Mouse (Mus musculus): ENCODE measurements at regions not wholly inside any gene's neighbourhood (a gene's known extent, or its start where the extent isn't known, plus 50 kb on each side); places are given as distances from the start of the nearest gene placed in this dataset.

GRCm38 (mm10) chr9:35336701-35337055 is 69.0 kb downstream of the Rpusd4 start:
- WGBS, result 75% methylated on average over 5 of the region's 5 CpGs
- ATAC-seq (replicated peaks; ENCODE audit: low FRiP score) (no peak), DNase-seq (ENCODE audit: low spot score) (no peak)
- H3K9me3 ChIP-seq (ENCODE audit: control insufficient read depth, low read length), result no peaks in the 10 kb centered on the region
- H3K36me3 ChIP-seq (ENCODE audit: control insufficient read depth, insufficient read depth, low read length), result no peaks in the 10 kb centered on the region
- peaks cover 14% of the 10 kb centered on the region for H3K4me1 ChIP-seq (replicated peaks; ENCODE audit: control insufficient read depth, insufficient read depth, low read length)
- no peak overlapping the region for H3K4me2 ChIP-seq (ENCODE audit: low read depth, low read length, severe bottlenecking)
- H3K4me3 ChIP-seq (ENCODE audit: low read depth, low read length), result no peak overlapping the region
- peaks cover 24% of the 10 kb centered on the region; the same call in 1 of the 2 replicates for H3K27me3 ChIP-seq (ENCODE audit: control insufficient read depth, insufficient read depth, low read length)
- no peak overlapping the region for H3K9ac ChIP-seq (ENCODE audit: low read length)
- no peak overlapping the region for H3K27ac ChIP-seq (ENCODE audit: low read depth, low read length)

- Histone ChIP-seq H3K27ac (ENCODE audit: low read depth, low read length) (no peak overlapping the region), H3K4me1 (replicated peaks; ENCODE audit: control insufficient read depth, insufficient read depth, low read length) (peaks cover 12% of the 10 kb centered on the region), H3K9me3 (ENCODE audit: control insufficient read depth, low read length) (no peaks in the 10 kb centered on the region), H3K4me3 (ENCODE audit: low read depth, low read length) (no peak overlapping the region), H3K36me3 (ENCODE audit: control insufficient read depth, insufficient read depth, low read length) (no peaks in the 10 kb centered on the region), H3K4me2 (ENCODE audit: low read depth, low read length, severe bottlenecking) (no peak overlapping the region), H3K9ac (ENCODE audit: low read length) (no peak overlapping the region), H3K27me3 (ENCODE audit: control insufficient read depth, insufficient read depth, low read length) (peaks cover 15% of the 10 kb centered on the region; the same call in 1 of the 2 replicates)
- no peak for ATAC-seq (replicated peaks; ENCODE audit: low FRiP score)
- 86% methylated on average over 5 of the region's 5 CpGs for WGBS
- DNase-seq (ENCODE audit: low spot score), result no peak
These were observed 71.2 kb downstream of the Rpusd4 start for GRCm38 (mm10) chr9:35338858-35339257.

GRCm38 (mm10) chr9:35339492-35340262 is 72.0 kb downstream of the Rpusd4 start:
- H3K4me3 ChIP-seq (ENCODE audit: low read depth, low read length), result no peak overlapping the region
- H3K36me3 ChIP-seq (ENCODE audit: control insufficient read depth, insufficient read depth, low read length), result no peaks in the 10 kb centered on the region
- H3K27me3 ChIP-seq (ENCODE audit: control insufficient read depth, insufficient read depth, low read length), result peaks cover 11% of the 10 kb centered on the region; the same call in 1 of the 2 replicates
- no peak overlapping the region for H3K27ac ChIP-seq (ENCODE audit: low read depth, low read length)
- no peak overlapping the region for H3K4me2 ChIP-seq (ENCODE audit: low read depth, low read length, severe bottlenecking)
- no peak overlapping the region for H3K9ac ChIP-seq (ENCODE audit: low read length)
- no peaks in the 10 kb centered on the region for H3K9me3 ChIP-seq (ENCODE audit: control insufficient read depth, low read length)
- ATAC-seq (replicated peaks; ENCODE audit: low FRiP score), result no peak
- peaks cover 12% of the 10 kb centered on the region for H3K4me1 ChIP-seq (replicated peaks; ENCODE audit: control insufficient read depth, insufficient read depth, low read length)
- peak; percentile 48 for DNase-seq (ENCODE audit: low spot score)
- WGBS, result 80% methylated on average over 10 of the region's 10 CpGs

- DNase-seq (ENCODE audit: low spot score) (no peak), ATAC-seq (replicated peaks; ENCODE audit: low FRiP score) (no peak)
- 86% methylated on average over 4 of the region's 4 CpGs for WGBS
- H3K4me3 ChIP-seq (ENCODE audit: low read depth, low read length), result no peak overlapping the region
- H3K4me2 ChIP-seq (ENCODE audit: low read depth, low read length, severe bottlenecking), result no peak overlapping the region
- H3K27me3 ChIP-seq (ENCODE audit: control insufficient read depth, insufficient read depth, low read length), result peaks cover 6% of the 10 kb centered on the region; the same call in 1 of the 2 replicates
- H3K27ac ChIP-seq (ENCODE audit: low read depth, low read length), result no peak overlapping the region
- peaks cover 12% of the 10 kb centered on the region for H3K4me1 ChIP-seq (replicated peaks; ENCODE audit: control insufficient read depth, insufficient read depth, low read length)
- no peaks in the 10 kb centered on the region for H3K36me3 ChIP-seq (ENCODE audit: control insufficient read depth, insufficient read depth, low read length)
- no peaks in the 10 kb centered on the region for H3K9me3 ChIP-seq (ENCODE audit: control insufficient read depth, low read length)
- no peak overlapping the region for H3K9ac ChIP-seq (ENCODE audit: low read length)
These were observed 72.6 kb downstream of the Rpusd4 start for GRCm38 (mm10) chr9:35340263-35340573.

GRCm38 (mm10) chr9:35340811-35341210 is 73.1 kb downstream of the Rpusd4 start:
- Histone ChIP-seq H3K4me3 (ENCODE audit: low read depth, low read length) (no peak overlapping the region), H3K9ac (ENCODE audit: low read length) (no peak overlapping the region), H3K9me3 (ENCODE audit: control insufficient read depth, low read length) (no peaks in the 10 kb centered on the region), H3K27me3 (ENCODE audit: control insufficient read depth, insufficient read depth, low read length) (peaks cover 6% of the 10 kb centered on the region; the same call in 1 of the 2 replicates), H3K4me1 (replicated peaks; ENCODE audit: control insufficient read depth, insufficient read depth, low read length) (peaks cover 12% of the 10 kb centered on the region), H3K36me3 (ENCODE audit: control insufficient read depth, insufficient read depth, low read length) (no peaks in the 10 kb centered on the region), H3K27ac (ENCODE audit: low read depth, low read length) (no peak overlapping the region), H3K4me2 (ENCODE audit: low read depth, low read length, severe bottlenecking) (no peak overlapping the region)
- ATAC-seq (replicated peaks; ENCODE audit: low FRiP score) (no peak), DNase-seq (ENCODE audit: low spot score) (peak; percentile 44)
- WGBS, result 24% methylated on average over 3 of the region's 3 CpGs

GRCm38 (mm10) chr9:35341386-35341785 is 73.7 kb downstream of the Rpusd4 start:
- Histone ChIP-seq H3K9ac (ENCODE audit: low read length) (no peak overlapping the region), H3K27ac (ENCODE audit: low read depth, low read length) (no peak overlapping the region), H3K9me3 (ENCODE audit: control insufficient read depth, low read length) (no peaks in the 10 kb centered on the region), H3K36me3 (ENCODE audit: control insufficient read depth, insufficient read depth, low read length) (no peaks in the 10 kb centered on the region), H3K4me2 (ENCODE audit: low read depth, low read length, severe bottlenecking) (no peak overlapping the region), H3K4me1 (replicated peaks; ENCODE audit: control insufficient read depth, insufficient read depth, low read length) (peaks cover 9% of the 10 kb centered on the region), H3K4me3 (ENCODE audit: low read depth, low read length) (no peak overlapping the region), H3K27me3 (ENCODE audit: control insufficient read depth, insufficient read depth, low read length) (peaks cover 4% of the 10 kb centered on the region; the same call in 1 of the 2 replicates)
- DNase-seq (ENCODE audit: low spot score) (no peak), ATAC-seq (replicated peaks; ENCODE audit: low FRiP score) (no peak)
- WGBS, result 85% methylated on average over 5 of the region's 5 CpGs

- WGBS, result 42% methylated on average over 2 of the region's 2 CpGs
- H3K4me1 ChIP-seq (replicated peaks; ENCODE audit: control insufficient read depth, insufficient read depth, low read length), result peaks cover 9% of the 10 kb centered on the region
- no peaks in the 10 kb centered on the region for H3K27me3 ChIP-seq (ENCODE audit: control insufficient read depth, insufficient read depth, low read length)
- no peak overlapping the region for H3K4me2 ChIP-seq (ENCODE audit: low read depth, low read length, severe bottlenecking)
- H3K4me3 ChIP-seq (ENCODE audit: low read depth, low read length), result no peak overlapping the region
- no peaks in the 10 kb centered on the region for H3K36me3 ChIP-seq (ENCODE audit: control insufficient read depth, insufficient read depth, low read length)
- ATAC-seq (replicated peaks; ENCODE audit: low FRiP score) (no peak; the same call in 1 of the 2 replicates), DNase-seq (ENCODE audit: low spot score) (peak; percentile 49)
- no peaks in the 10 kb centered on the region for H3K9me3 ChIP-seq (ENCODE audit: control insufficient read depth, low read length)
- H3K27ac ChIP-seq (ENCODE audit: low read depth, low read length), result no peak overlapping the region
- no peak overlapping the region for H3K9ac ChIP-seq (ENCODE audit: low read length)
These were observed 74.8 kb downstream of the Rpusd4 start for GRCm38 (mm10) chr9:35342436-35342835.

GRCm38 (mm10) chr9:35343336-35343735 is 75.7 kb downstream of the Rpusd4 start:
- no peak for ATAC-seq (replicated peaks; ENCODE audit: low FRiP score)
- no peak for DNase-seq (ENCODE audit: low spot score)
- Histone ChIP-seq H3K27ac (ENCODE audit: low read depth, low read length) (no peak overlapping the region), H3K27me3 (ENCODE audit: control insufficient read depth, insufficient read depth, low read length) (no peaks in the 10 kb centered on the region), H3K4me3 (ENCODE audit: low read depth, low read length) (no peak overlapping the region), H3K4me2 (ENCODE audit: low read depth, low read length, severe bottlenecking) (no peak overlapping the region), H3K4me1 (replicated peaks; ENCODE audit: control insufficient read depth, insufficient read depth, low read length) (peaks cover 9% of the 10 kb centered on the region), H3K9me3 (ENCODE audit: control insufficient read depth, low read length) (no peaks in the 10 kb centered on the region), H3K36me3 (ENCODE audit: control insufficient read depth, insufficient read depth, low read length) (no peaks in the 10 kb centered on the region), H3K9ac (ENCODE audit: low read length) (no peak overlapping the region)

- no peak overlapping the region for H3K4me3 ChIP-seq (ENCODE audit: low read depth, low read length)
- ATAC-seq (replicated peaks; ENCODE audit: low FRiP score) (no peak), DNase-seq (ENCODE audit: low spot score) (no peak)
- H3K27ac ChIP-seq (ENCODE audit: low read depth, low read length), result no peak overlapping the region
- peaks cover 9% of the 10 kb centered on the region for H3K4me1 ChIP-seq (replicated peaks; ENCODE audit: control insufficient read depth, insufficient read depth, low read length)
- H3K9me3 ChIP-seq (ENCODE audit: control insufficient read depth, low read length), result no peaks in the 10 kb centered on the region
- H3K9ac ChIP-seq (ENCODE audit: low read length), result no peak overlapping the region
- no peaks in the 10 kb centered on the region for H3K36me3 ChIP-seq (ENCODE audit: control insufficient read depth, insufficient read depth, low read length)
- H3K4me2 ChIP-seq (ENCODE audit: low read depth, low read length, severe bottlenecking), result no peak overlapping the region
- WGBS, result 71% methylated on average over 6 of the region's 6 CpGs
- H3K27me3 ChIP-seq (ENCODE audit: control insufficient read depth, insufficient read depth, low read length), result no peaks in the 10 kb centered on the region
These were observed 76.6 kb upstream of the Cdon start for GRCm38 (mm10) chr9:35344374-35344773.

All from forebrain, embryonic 11.5 days (tissue).